ENCODE assay signal across 27 mouse cellular contexts in the genomic region with DNA sequence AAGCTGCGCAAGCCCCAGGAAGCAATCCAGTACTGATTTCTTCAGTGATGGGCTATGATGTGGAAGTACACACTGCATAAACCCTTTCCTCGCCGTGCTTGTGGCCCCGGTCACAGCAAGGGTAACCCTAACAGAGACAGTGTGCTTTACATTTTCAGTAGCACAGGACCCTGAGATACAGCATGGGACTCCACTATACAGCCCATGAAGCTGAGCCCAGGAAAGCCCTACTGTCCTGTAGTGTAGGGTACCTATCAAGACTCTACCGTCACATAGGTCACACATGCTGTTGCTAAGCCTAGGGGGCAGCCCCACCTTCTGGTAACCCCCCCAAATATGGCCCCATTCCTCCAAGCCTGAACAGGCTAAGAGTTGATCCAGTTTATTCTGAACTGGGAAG. TPM values are rescaled to one million over a fixed set of nuclear protein-coding genes. Genes with fewer than 3 reads are reported as not detected.
DNase-seq lines count a peak whose midpoint lies in the region; ATAC-seq and TF ChIP-seq lines count a peak whose summit lies in the region.
"Had no signal": no experiment of that assay in that cellular context is flagged by ENCODE, and none has a peak within 500 bp of the region (broad histone marks: within the 10 kb centered on the region; RNA-seq: fewer than 3 reads in every experiment).

No protein-coding gene starts in this region.

- no peaks in the 10 kb centered on the region for H3K9me3 ChIP-seq in embryonic facial prominence, embryonic 13.5 days
- H3K9me3 ChIP-seq in embryonic facial prominence, embryonic 10.5 days = no peaks in the 10 kb centered on the region
- no peaks in the 10 kb centered on the region for H3K9me3 ChIP-seq in hindbrain, embryonic 16.5 days (ENCODE audit: control insufficient read depth, low read length)
- no peaks in the 10 kb centered on the region for H3K9me3 ChIP-seq in hindbrain, embryonic 11.5 days (ENCODE audit: control insufficient read depth, low read length)
- H3K9me3 ChIP-seq in hindbrain, postnatal 0 days (ENCODE audit: low read length) = no peaks in the 10 kb centered on the region
- H3K9me3 ChIP-seq: forebrain, embryonic 10.5 days; kidney, embryonic 15.5 days; limb, embryonic 10.5 days; limb, embryonic 15.5 days; liver, embryonic 13.5 days; midbrain, embryonic 13.5 days; neural tube, embryonic 13.5 days had no signal

- 90% methylated on average over 5 of the region's 5 CpGs for WGBS in embryonic facial prominence, embryonic 13.5 days
- WGBS in embryonic facial prominence, embryonic 10.5 days = 91% methylated on average over 5 of the region's 5 CpGs
- WGBS in hindbrain, embryonic 16.5 days = 96% methylated on average over 5 of the region's 5 CpGs
- 97% methylated on average over 5 of the region's 5 CpGs for WGBS in hindbrain, embryonic 11.5 days
- WGBS in hindbrain, postnatal 0 days = 93% methylated on average over 5 of the region's 5 CpGs

- no peak overlapping the region for H3K27ac ChIP-seq in embryonic facial prominence, embryonic 13.5 days
- no peak overlapping the region for H3K27ac ChIP-seq in embryonic facial prominence, embryonic 10.5 days (replicated peaks)
- H3K27ac ChIP-seq in hindbrain, embryonic 16.5 days (ENCODE audit: low read depth, low read length) = peak overlapping the region; percentile 55; the same call in 1 of the 2 replicates
- H3K27ac ChIP-seq in hindbrain, embryonic 11.5 days (ENCODE audit: low read depth, low read length) = no peak overlapping the region
- H3K27ac ChIP-seq in hindbrain, postnatal 0 days = peak overlapping the region; percentile 62
- H3K27ac ChIP-seq: kidney, embryonic 15.5 days; limb, embryonic 10.5 days; limb, embryonic 15.5 days; liver, embryonic 13.5 days; macrophage; midbrain, embryonic 13.5 days; neural tube, embryonic 13.5 days had no signal

- H3K4me2 ChIP-seq in embryonic facial prominence, embryonic 13.5 days = no peak overlapping the region
- H3K4me2 ChIP-seq in hindbrain, embryonic 16.5 days (ENCODE audit: low read length) = no peak overlapping the region
- H3K4me2 ChIP-seq in hindbrain, embryonic 11.5 days (replicated peaks; ENCODE audit: low read depth, low read length) = no peak overlapping the region
- no peak overlapping the region for H3K4me2 ChIP-seq in hindbrain, postnatal 0 days (ENCODE audit: low read depth, low read length)
- H3K4me2 ChIP-seq: heart, embryonic 11.5 days; kidney, embryonic 15.5 days; limb, embryonic 15.5 days; liver, embryonic 13.5 days; midbrain, embryonic 13.5 days; neural tube, embryonic 13.5 days had no signal

- H3K4me1 ChIP-seq in embryonic facial prominence, embryonic 13.5 days = peaks cover 10% of the 10 kb centered on the region
- H3K4me1 ChIP-seq in embryonic facial prominence, embryonic 10.5 days = peaks cover 34% of the 10 kb centered on the region
- H3K4me1 ChIP-seq in hindbrain, embryonic 16.5 days (ENCODE audit: control insufficient read depth, insufficient read depth, low read depth, low read length) = peaks cover 13% of the 10 kb centered on the region
- no peaks in the 10 kb centered on the region; the same call in 1 of the 2 replicates for H3K4me1 ChIP-seq in hindbrain, embryonic 11.5 days (replicated peaks; ENCODE audit: control insufficient read depth, insufficient read depth, low read length)
- H3K4me1 ChIP-seq in hindbrain, postnatal 0 days (ENCODE audit: insufficient read depth, low read length) = peaks cover 9% of the 10 kb centered on the region; the same call in 1 of the 2 replicates

- DNase-seq in embryonic facial prominence, embryonic 10.5 days (ENCODE audit: low spot score) = no peak
- no peak for DNase-seq in hindbrain, embryonic 11.5 days (ENCODE audit: low spot score)
- DNase-seq in cerebellum, adult 9-10 months = peak; percentile 59
- DNase-seq in hindbrain, postnatal 0 days (ENCODE audit: low spot score) = no peak
- DNase-seq: adrenal gland, postnatal 14 days; gastrocnemius, postnatal 14 days; heart, adult 18-20 months; heart, postnatal 36 days; kidney, adult 18-20 months; kidney, postnatal 4 days; layer of hippocampus, adult 9-11 months; liver, embryonic 13.5 days; lung, adult 18-20 months; thymus, postnatal 4 days had no signal

- no peak overlapping the region for H3K4me3 ChIP-seq in embryonic facial prominence, embryonic 13.5 days
- no peak overlapping the region for H3K4me3 ChIP-seq in embryonic facial prominence, embryonic 10.5 days
- no peak overlapping the region for H3K4me3 ChIP-seq in hindbrain, embryonic 16.5 days (ENCODE audit: low read length)
- H3K4me3 ChIP-seq in hindbrain, embryonic 11.5 days (ENCODE audit: low read depth, low read length) = no peak overlapping the region
- H3K4me3 ChIP-seq in hindbrain, postnatal 0 days (ENCODE audit: low read length) = no peak overlapping the region
- H3K4me3 ChIP-seq: forebrain, embryonic 10.5 days; kidney, embryonic 15.5 days; limb, embryonic 10.5 days; limb, embryonic 15.5 days; liver, embryonic 13.5 days; midbrain, embryonic 13.5 days; neural tube, embryonic 13.5 days had no signal

- TF ChIP-seq CTCF in hindbrain, postnatal 0 days (IDR thresholded peaks at IDR 0.05; ENCODE audit: low read depth) = no peak

- no peaks in the 10 kb centered on the region for H3K27me3 ChIP-seq in embryonic facial prominence, embryonic 13.5 days
- H3K27me3 ChIP-seq in embryonic facial prominence, embryonic 10.5 days (replicated peaks; ENCODE audit: low read depth, poor library complexity, severe bottlenecking) = peaks cover 27% of the 10 kb centered on the region
- H3K27me3 ChIP-seq in hindbrain, embryonic 16.5 days (replicated peaks; ENCODE audit: control insufficient read depth, insufficient read depth, low read length) = no peaks in the 10 kb centered on the region
- no peaks in the 10 kb centered on the region for H3K27me3 ChIP-seq in hindbrain, embryonic 11.5 days (ENCODE audit: control insufficient read depth, insufficient read depth, low read length)
- no peaks in the 10 kb centered on the region for H3K27me3 ChIP-seq in hindbrain, postnatal 0 days (ENCODE audit: insufficient read depth, low read length)
- H3K27me3 ChIP-seq: kidney, embryonic 15.5 days; limb, embryonic 15.5 days; neural tube, embryonic 13.5 days had no signal

- no peak for ATAC-seq in embryonic facial prominence, embryonic 13.5 days (ENCODE audit: insufficient number of reproducible peaks, insufficient read depth, low FRiP score, low TSS enrichment, low read depth)
- ATAC-seq in hindbrain, embryonic 16.5 days = no peak
- no peak for ATAC-seq in hindbrain, embryonic 11.5 days (ENCODE audit: low FRiP score)
- ATAC-seq in hindbrain, postnatal 0 days = no peak
- ATAC-seq in granulocyte monocyte progenitor cell, adult 5-6 weeks (replicated peaks; ENCODE audit: poor library complexity, severe bottlenecking) = no peak
- ATAC-seq: CD4-positive, CD25-positive, alpha-beta regulatory T cell, adult 4 months; lung, postnatal 0 days; midbrain, embryonic 13.5 days had no signal

- H3K9ac ChIP-seq in embryonic facial prominence, embryonic 13.5 days = peak overlapping the region; percentile 51; the same call in 1 of the 2 replicates
- no peak overlapping the region for H3K9ac ChIP-seq in hindbrain, embryonic 16.5 days (ENCODE audit: low read depth, low read length)
- no peak overlapping the region for H3K9ac ChIP-seq in hindbrain, embryonic 11.5 days (ENCODE audit: low read depth, low read length)
- H3K9ac ChIP-seq in hindbrain, postnatal 0 days (replicated peaks; ENCODE audit: low read length) = no peak overlapping the region
- H3K9ac ChIP-seq: kidney, embryonic 15.5 days; limb, embryonic 15.5 days; liver, embryonic 13.5 days; midbrain, embryonic 13.5 days had no signal

- H3K36me3 ChIP-seq in embryonic facial prominence, embryonic 13.5 days = peaks cover 48% of the 10 kb centered on the region
- no peaks in the 10 kb centered on the region for H3K36me3 ChIP-seq in embryonic facial prominence, embryonic 10.5 days (replicated peaks)
- H3K36me3 ChIP-seq in hindbrain, embryonic 16.5 days (ENCODE audit: control insufficient read depth, insufficient read depth, low read length) = no peaks in the 10 kb centered on the region
- no peaks in the 10 kb centered on the region for H3K36me3 ChIP-seq in hindbrain, embryonic 11.5 days (ENCODE audit: control insufficient read depth, insufficient read depth, low read length)
- no peaks in the 10 kb centered on the region for H3K36me3 ChIP-seq in hindbrain, postnatal 0 days (ENCODE audit: insufficient read depth, low read length)
- H3K36me3 ChIP-seq: forebrain, embryonic 10.5 days; liver, embryonic 13.5 days; midbrain, embryonic 13.5 days had no signal

RNA-seq across cellular contexts. Expression of gene Pdk2, which starts 4.6 kb away (rescaled TPM):
- 33.2 and 33.7 TPM in 2 replicates for polyA plus RNA-seq in embryonic facial prominence, embryonic 13.5 days (2015; fragmentation: Nextera tagmentation; extraction: Ambion mirVana)
- 12.9 and 16.0 TPM in 2 replicates for polyA plus RNA-seq in embryonic facial prominence, embryonic 10.5 days (2016; fragmentation: Nextera tagmentation; extraction: Ambion mirVana)
- polyA plus RNA-seq in hindbrain, embryonic 16.5 days (2015; fragmentation: Nextera tagmentation; extraction: Ambion mirVana) = 34.6 and 42.1 TPM in 2 replicates
- 12.5 and 13.0 TPM in 2 replicates for polyA plus RNA-seq in hindbrain, embryonic 11.5 days (2014; fragmentation: Nextera tagmentation; extraction: Ambion mirVana)
- total RNA-seq in hindbrain, postnatal 0 days (2014; rRNA removed) = 25.0 and 32.0 TPM in 2 replicates
- 46.8 and 49.0 TPM in 2 replicates for polyA plus RNA-seq in hindbrain, postnatal 0 days (2015; fragmentation: Nextera tagmentation; extraction: Ambion mirVana)
- total RNA-seq in granulocyte monocyte progenitor cell, adult 5-6 weeks (2014; fragmentation: Nextera tagmentation) = 8.5 and 9.8 TPM in 2 replicates
- 0.60 and 1.8 TPM in 2 replicates for total RNA-seq in granulocyte monocyte progenitor cell, adult 5-6 weeks (2017)

RNA-seq across cellular contexts. Expression of gene Samd14, which starts 26.8 kb away (rescaled TPM):
- 36.2 and 36.8 TPM in 2 replicates for polyA plus RNA-seq in embryonic facial prominence, embryonic 13.5 days (2015; fragmentation: Nextera tagmentation; extraction: Ambion mirVana)
- 35.5 and 42.5 TPM in 2 replicates for polyA plus RNA-seq in embryonic facial prominence, embryonic 10.5 days (2016; fragmentation: Nextera tagmentation; extraction: Ambion mirVana)
- 160 and 181 TPM in 2 replicates for polyA plus RNA-seq in hindbrain, embryonic 16.5 days (2015; fragmentation: Nextera tagmentation; extraction: Ambion mirVana)
- 46.1 and 47.6 TPM in 2 replicates for polyA plus RNA-seq in hindbrain, embryonic 11.5 days (2014; fragmentation: Nextera tagmentation; extraction: Ambion mirVana)
- 216 and 223 TPM in 2 replicates for total RNA-seq in hindbrain, postnatal 0 days (2014; rRNA removed)
- polyA plus RNA-seq in hindbrain, postnatal 0 days (2015; fragmentation: Nextera tagmentation; extraction: Ambion mirVana) = 128 and 137 TPM in 2 replicates
- 0.34 and 0.49 TPM in 2 replicates for total RNA-seq in granulocyte monocyte progenitor cell, adult 5-6 weeks (2014; fragmentation: Nextera tagmentation)
- total RNA-seq in granulocyte monocyte progenitor cell, adult 5-6 weeks (2017) = 0.05 and 0.65 TPM in 2 replicates

RNA-seq across cellular contexts. Expression of gene Itga3, which starts 40.1 kb away (rescaled TPM):
- polyA plus RNA-seq in embryonic facial prominence, embryonic 13.5 days (2015; fragmentation: Nextera tagmentation; extraction: Ambion mirVana) = 7.0 and 9.2 TPM in 2 replicates
- 11.5 and 12.2 TPM in 2 replicates for polyA plus RNA-seq in embryonic facial prominence, embryonic 10.5 days (2016; fragmentation: Nextera tagmentation; extraction: Ambion mirVana)
- polyA plus RNA-seq in hindbrain, embryonic 16.5 days (2015; fragmentation: Nextera tagmentation; extraction: Ambion mirVana) = 16.7 and 19.3 TPM in 2 replicates
- polyA plus RNA-seq in hindbrain, embryonic 11.5 days (2014; fragmentation: Nextera tagmentation; extraction: Ambion mirVana) = 4.2 and 4.4 TPM in 2 replicates
- total RNA-seq in hindbrain, postnatal 0 days (2014; rRNA removed) = 55.4 and 68.8 TPM in 2 replicates
- polyA plus RNA-seq in hindbrain, postnatal 0 days (2015; fragmentation: Nextera tagmentation; extraction: Ambion mirVana) = 13.2 and 14.4 TPM in 2 replicates
- total RNA-seq in granulocyte monocyte progenitor cell, adult 5-6 weeks (2014; fragmentation: Nextera tagmentation) = not detected in 2 replicates
- total RNA-seq in granulocyte monocyte progenitor cell, adult 5-6 weeks (2017) = not detected in 2 replicates

RNA-seq across cellular contexts. Expression of gene Ppp1r9b, which starts 45.7 kb away (rescaled TPM):
- 13.2 and 13.5 TPM in 2 replicates for polyA plus RNA-seq in embryonic facial prominence, embryonic 13.5 days (2015; fragmentation: Nextera tagmentation; extraction: Ambion mirVana)
- polyA plus RNA-seq in embryonic facial prominence, embryonic 10.5 days (2016; fragmentation: Nextera tagmentation; extraction: Ambion mirVana) = 8.3 and 9.4 TPM in 2 replicates
- polyA plus RNA-seq in hindbrain, embryonic 16.5 days (2015; fragmentation: Nextera tagmentation; extraction: Ambion mirVana) = 17.8 and 18.8 TPM in 2 replicates
- polyA plus RNA-seq in hindbrain, embryonic 11.5 days (2014; fragmentation: Nextera tagmentation; extraction: Ambion mirVana) = 12.4 and 16.2 TPM in 2 replicates
- total RNA-seq in hindbrain, postnatal 0 days (2014; rRNA removed) = 170 and 190 TPM in 2 replicates
- 18.8 and 19.4 TPM in 2 replicates for polyA plus RNA-seq in hindbrain, postnatal 0 days (2015; fragmentation: Nextera tagmentation; extraction: Ambion mirVana)
- total RNA-seq in granulocyte monocyte progenitor cell, adult 5-6 weeks (2014; fragmentation: Nextera tagmentation) = 50.3 and 61.7 TPM in 2 replicates
- 67.7 and 71.9 TPM in 2 replicates for total RNA-seq in granulocyte monocyte progenitor cell, adult 5-6 weeks (2017)

Comparison
In these comparisons a context has a peak if more than half of its experiments do, and no peak if none do; other contexts are left out.
1. H3K27ac ChIP-seq: peak in hindbrain, embryonic 16.5 days (single experiment) and hindbrain, postnatal 0 days (single experiment); none in embryonic facial prominence, embryonic 13.5 days (single experiment), embryonic facial prominence, embryonic 10.5 days (single experiment) and hindbrain, embryonic 11.5 days (single experiment).